Mouse (Mus musculus) heart, embryonic 16.5 days (tissue): ENCODE measurements around the gene Cxcr5. TPM values are rescaled to one million over a fixed set of nuclear protein-coding genes. Genes with fewer than 3 reads are reported as not detected.

ENCODE experiments used
- ATAC-seq: fragments of 200-750 bp; cut with Nextera tagmentation; replicated peaks from 2 replicates; pipeline ENCODE4 v1.8.0; 2017; ENCODE audit warnings: moderate number of reproducible peaks; ENCODE audit not compliant: insufficient read depth, low FRiP score; ENCODE audit errors: extremely low read depth
- H3K27ac ChIP-seq: fragments of 300-500 bp; sonication (generic); 2 replicates; pipeline ENCODE4 v1.5.1; 2014; ENCODE audit warnings: mild to moderate bottlenecking, low read length, control low read depth, moderate library complexity
- H3K27me3 ChIP-seq: fragments of 300-500 bp; sonication (generic); 2 replicates; pipeline ENCODE4 v1.6.1; 2014; ENCODE audit warnings: low read length, mixed read lengths; ENCODE audit not compliant: control insufficient read depth, insufficient read depth
- H3K36me3 ChIP-seq: fragments of 300-500 bp; sonication (generic); 2 replicates; pipeline ENCODE4 v1.6.1; 2014; ENCODE audit not compliant: control insufficient read depth, insufficient read depth
- H3K4me1 ChIP-seq: fragments of 300-500 bp; sonication (generic); 2 replicates; pipeline ENCODE4 v1.6.1; 2014; ENCODE audit warnings: low read length, mixed read lengths; ENCODE audit not compliant: control insufficient read depth, insufficient read depth
- H3K4me2 ChIP-seq: fragments of 300-500 bp; sonication (generic); 2 replicates; pipeline ENCODE4 v1.6.1; 2014; ENCODE audit warnings: low read depth, mild to moderate bottlenecking, control low read depth, low read length
- H3K4me3 ChIP-seq: fragments of 300-500 bp; sonication (generic); 2 replicates; pipeline ENCODE4 v1.5.1; 2014; ENCODE audit warnings: mild to moderate bottlenecking, control low read depth, low read length
- H3K9ac ChIP-seq: fragments of 300-500 bp; sonication (generic); 2 replicates; pipeline ENCODE4 v1.6.1; 2014; ENCODE audit warnings: low read length, control low read depth
- H3K9me3 ChIP-seq: fragments of 300-500 bp; sonication (generic); replicated peaks from 2 replicates; pipeline ENCODE4 v1.6.1; 2016; ENCODE audit warnings: low read length; ENCODE audit not compliant: control insufficient read depth
- WGBS: fragments of 180-500 bp; shearing (Covaris S2); extraction: QIAGEN DNeasy Blood & Tissue Kit; methylation state at CpG from one replicate; pipeline ENCODE4 v1.1.7; 2014; 5-methylcytosine and 5-hydroxymethylcytosine counted together
- polyA plus RNA-seq: library from polyadenylated mRNA; unstranded; fragments of >200 nt; fragmentation: Nextera tagmentation; extraction: Ambion mirVana; gene quantifications from 2 replicates; pipeline ENCODE4 v1.2.1, GENCODE M21; 2015

Cxcr5 gene
- polyA plus RNA-seq, 1 experiment from 2014 or later: 0.35 TPM

- H3K9ac ChIP-seq: peak overlapping the region; percentile 46
- no peaks in the 10 kb centered on the region for H3K27me3 ChIP-seq
- 31% methylated on average over 9 of the region's 9 CpGs for WGBS
- peaks cover 19% of the 10 kb centered on the region for H3K36me3 ChIP-seq
- H3K4me2 ChIP-seq: peak overlapping the region; percentile 75
- peaks cover 47% of the 10 kb centered on the region for H3K4me1 ChIP-seq
- ATAC-seq: peak; percentile 10; the same call in 1 of the 2 replicates
- H3K9me3 ChIP-seq: no peaks in the 10 kb centered on the region
- peak overlapping the region; percentile 87 for H3K27ac ChIP-seq
- peak overlapping the region; percentile 48 for H3K4me3 ChIP-seq
Observed at GRCm38 (mm10) chr9:44510355-44510871, 51.3 kb downstream of the Cxcr5 start.

- H3K27me3 ChIP-seq: no peaks in the 10 kb centered on the region
- peaks cover 23% of the 10 kb centered on the region for H3K36me3 ChIP-seq
- peak overlapping the region; percentile 75 for H3K4me2 ChIP-seq
- peak overlapping the region; percentile 46 for H3K9ac ChIP-seq
- peak overlapping the region; percentile 87 for H3K27ac ChIP-seq
- H3K9me3 ChIP-seq: no peaks in the 10 kb centered on the region
- peak overlapping the region; percentile 48 for H3K4me3 ChIP-seq
- peak; percentile 26; the same call in 1 of the 2 replicates for ATAC-seq
- 6% methylated on average over 27 of the region's 27 CpGs for WGBS
- peaks cover 47% of the 10 kb centered on the region for H3K4me1 ChIP-seq
Observed at GRCm38 (mm10) chr9:44509487-44510354, 52.0 kb downstream of the Cxcr5 start.

GRCm38 (mm10) chr9:44508721-44509486 is 52.8 kb downstream of the Cxcr5 start:
- H3K36me3 ChIP-seq: peaks cover 23% of the 10 kb centered on the region
- 72% methylated on average over 19 of the region's 19 CpGs for WGBS

GRCm38 (mm10) chr9:44508124-44508619 is 53.5 kb downstream of the Cxcr5 start:
- Histone ChIP-seq H3K4me1 (peaks cover 47% of the 10 kb centered on the region), H3K9ac (0 out of 2 replicates have a peak overlapping the region, but pooled peaks have one; percentile 7), H3K36me3 (peaks cover 23% of the 10 kb centered on the region), H3K27me3 (no peaks in the 10 kb centered on the region), H3K4me2 (no peak overlapping the region), H3K4me3 (no peak overlapping the region), H3K27ac (no peak overlapping the region), H3K9me3 (no peaks in the 10 kb centered on the region)
- WGBS: 78% methylated on average over 18 of the region's 18 CpGs
- ATAC-seq: no peak

More at GRCm38 (mm10) chr9:44508721-44509486, 52.8 kb downstream of the Cxcr5 start:
- Histone ChIP-seq H3K9ac (peak overlapping the region; percentile 46), H3K4me1 (peaks cover 47% of the 10 kb centered on the region), H3K27me3 (no peaks in the 10 kb centered on the region), H3K9me3 (no peaks in the 10 kb centered on the region), H3K27ac (peak overlapping the region; percentile 87), H3K4me2 (peak overlapping the region; percentile 75), H3K4me3 (peak overlapping the region; percentile 48; the same call in 1 of the 2 replicates)
- ATAC-seq: no peak

GRCm38 (mm10) chr9:44507345-44507744 is 54.3 kb downstream of the Cxcr5 start:
- Histone ChIP-seq H3K9me3 (no peaks in the 10 kb centered on the region), H3K27ac (no peak overlapping the region), H3K36me3 (peaks cover 31% of the 10 kb centered on the region), H3K27me3 (no peaks in the 10 kb centered on the region), H3K9ac (no peak overlapping the region), H3K4me2 (no peak overlapping the region), H3K4me3 (no peak overlapping the region), H3K4me1 (peaks cover 41% of the 10 kb centered on the region)
- 86% methylated on average over 6 of the region's 6 CpGs for WGBS
- ATAC-seq: no peak

- H3K4me1 ChIP-seq: peaks cover 41% of the 10 kb centered on the region
- no peak overlapping the region for H3K4me3 ChIP-seq
- H3K9ac ChIP-seq: no peak overlapping the region
- WGBS: 92% methylated on average over 13 of the region's 13 CpGs
- H3K27me3 ChIP-seq: no peaks in the 10 kb centered on the region
- peaks cover 31% of the 10 kb centered on the region for H3K36me3 ChIP-seq
- no peaks in the 10 kb centered on the region for H3K9me3 ChIP-seq
- no peak for ATAC-seq
- no peak overlapping the region for H3K27ac ChIP-seq
- no peak overlapping the region for H3K4me2 ChIP-seq
Observed at GRCm38 (mm10) chr9:44506566-44506965, 55.1 kb downstream of the Cxcr5 start.

GRCm38 (mm10) chr9:44505824-44506467 is 55.7 kb downstream of the Cxcr5 start:
- peaks cover 42% of the 10 kb centered on the region for H3K4me1 ChIP-seq
- H3K27ac ChIP-seq: no peak overlapping the region

GRCm38 (mm10) chr9:44504893-44505823 is 56.5 kb downstream of the Cxcr5 start:
- H3K4me2 ChIP-seq: no peak overlapping the region
- H3K27me3 ChIP-seq: no peaks in the 10 kb centered on the region
- WGBS: 72% methylated on average over 20 of the region's 20 CpGs
- H3K4me1 ChIP-seq: peaks cover 42% of the 10 kb centered on the region
- no peak overlapping the region for H3K9ac ChIP-seq
- H3K27ac ChIP-seq: no peak overlapping the region
- H3K4me3 ChIP-seq: no peak overlapping the region
- H3K36me3 ChIP-seq: peaks cover 33% of the 10 kb centered on the region
- no peaks in the 10 kb centered on the region for H3K9me3 ChIP-seq
- ATAC-seq: no peak

More at GRCm38 (mm10) chr9:44505824-44506467, 55.7 kb downstream of the Cxcr5 start:
- H3K4me2 ChIP-seq: no peak overlapping the region
- 58% methylated on average over 23 of the region's 23 CpGs for WGBS
- H3K27me3 ChIP-seq: no peaks in the 10 kb centered on the region
- no peaks in the 10 kb centered on the region for H3K9me3 ChIP-seq
- ATAC-seq: no peak
- H3K36me3 ChIP-seq: peaks cover 31% of the 10 kb centered on the region
- no peak overlapping the region for H3K9ac ChIP-seq
- H3K4me3 ChIP-seq: no peak overlapping the region
